Mouse (Mus musculus) myocyte (in vitro differentiated cells): ENCODE results near the gene Clic1.

Experiments used
- CEBPB ChIP-seq: IDR thresholded peaks from 2 replicates; pipeline ENCODE4 v1.6.1; 2011; ENCODE audit warnings: mild to moderate bottlenecking, moderate library complexity; ENCODE audit not compliant: poor library complexity, insufficient read depth, severe bottlenecking
- E2F4 ChIP-seq: IDR thresholded peaks from one replicate; pipeline ENCODE4 v1.6.1; 2011; ENCODE audit warnings: mild to moderate bottlenecking, control low read depth, moderate library complexity; ENCODE audit not compliant: insufficient read depth
- MYOD1 ChIP-seq, 3 experiments: IDR thresholded peaks; one replicate each; pipeline ENCODE4 v1.6.1; 2011; ENCODE audit warnings: control low read depth in 2 of 3, low read depth in 2 of 3, mild to moderate bottlenecking in 2 of 3, moderate library complexity in 1 of 3; ENCODE audit not compliant: insufficient read length in 2 of 3, control insufficient read depth in 1 of 3
- MYOG ChIP-seq, 3 experiments: IDR thresholded peaks; one replicate each; pipeline ENCODE4 v1.6.1; 2011; ENCODE audit warnings: control low read depth in 2 of 3, low read depth in 2 of 3, mild to moderate bottlenecking in 2 of 3; ENCODE audit not compliant: insufficient read length in 2 of 3, control insufficient read depth in 1 of 3, insufficient read depth in 1 of 3
- POLR2A ChIP-seq: IDR thresholded peaks from one replicate; pipeline ENCODE4 v1.6.1; 2011; ENCODE audit warnings: low read depth, mild to moderate bottlenecking, control low read depth, moderate library complexity; ENCODE audit not compliant: insufficient read length
- POLR2AphosphoS2 ChIP-seq: IDR thresholded peaks from one replicate; pipeline ENCODE4 v1.6.1; 2011; ENCODE audit warnings: low read depth, control low read depth; ENCODE audit not compliant: insufficient read length
- REST ChIP-seq: IDR thresholded peaks from one replicate; pipeline ENCODE4 v1.6.1; 2011; ENCODE audit warnings: mild to moderate bottlenecking, control low read depth, moderate library complexity; ENCODE audit not compliant: insufficient read depth, insufficient read length
- SRF ChIP-seq: IDR thresholded peaks from one replicate; pipeline ENCODE4 v1.6.1; 2011; ENCODE audit warnings: low read depth; ENCODE audit not compliant: control insufficient read depth, insufficient read length
- TCF12 ChIP-seq: IDR thresholded peaks from one replicate; pipeline ENCODE4 v1.6.1; 2011; ENCODE audit warnings: mild to moderate bottlenecking, control low read depth; ENCODE audit not compliant: poor library complexity, insufficient read depth, severe bottlenecking
- TCF3 ChIP-seq: IDR thresholded peaks from one replicate; pipeline ENCODE4 v1.6.1; 2011; ENCODE audit warnings: low read depth, control low read depth; ENCODE audit not compliant: insufficient read length
- USF1 ChIP-seq: IDR thresholded peaks from one replicate; pipeline ENCODE4 v1.6.1; 2011; ENCODE audit warnings: low read depth, mild to moderate bottlenecking, control low read depth, moderate library complexity

DNA sequence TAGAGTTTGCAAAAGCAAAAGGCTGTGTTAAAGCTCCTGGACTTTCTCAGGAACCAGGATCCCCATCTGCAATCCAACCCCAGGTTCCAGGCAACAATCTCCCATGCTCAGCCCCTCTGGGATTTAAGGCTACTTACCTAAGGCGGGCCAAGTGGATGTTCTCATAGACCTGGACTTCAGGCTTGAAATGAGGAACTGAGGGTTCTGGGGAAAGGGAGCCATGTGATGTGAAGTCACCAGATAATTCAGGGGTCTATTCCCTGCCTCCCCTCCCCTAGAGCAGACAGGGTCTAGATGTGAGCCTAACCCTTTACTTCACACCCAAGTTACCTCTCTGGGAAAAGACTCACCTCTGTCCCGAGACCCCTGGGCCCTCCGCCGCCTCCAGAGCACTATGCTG lies 30.9 kb downstream of the Clic1 start:
- TF ChIP-seq POLR2A = no peak
- TF ChIP-seq USF1 = no peak
- TF ChIP-seq POLR2AphosphoS2 = no peak
- no peak for TF ChIP-seq MYOG (IDR thresholded peaks at IDR 0.05; ENCODE audit: control insufficient read depth in 1 of 3, insufficient read depth in 1 of 3, insufficient read length in 2 of 3, low read depth in 2 of 3)
- no peak for TF ChIP-seq TCF3
- no peak for TF ChIP-seq E2F4
- no peak for TF ChIP-seq CEBPB
- no peak for TF ChIP-seq SRF
- TF ChIP-seq MYOD1 (IDR thresholded peaks at IDR 0.05; ENCODE audit: control insufficient read depth in 1 of 3, insufficient read length in 2 of 3, low read depth in 2 of 3) = no peak
- no peak for TF ChIP-seq TCF12
- no peak for TF ChIP-seq REST
